Mouse (Mus musculus): Measurements from ENCODE around the gene Tenm3. TPM values are rescaled to one million over a fixed set of nuclear protein-coding genes. Genes with fewer than 3 reads are reported as not detected.
A peak's percentile ranks its signal among the peaks of the same experiment; 100 is the strongest.

Tenm3 gene
- polyA plus RNA-seq, 2 experiments: 38.0 to 48.1 TPM

DNA sequence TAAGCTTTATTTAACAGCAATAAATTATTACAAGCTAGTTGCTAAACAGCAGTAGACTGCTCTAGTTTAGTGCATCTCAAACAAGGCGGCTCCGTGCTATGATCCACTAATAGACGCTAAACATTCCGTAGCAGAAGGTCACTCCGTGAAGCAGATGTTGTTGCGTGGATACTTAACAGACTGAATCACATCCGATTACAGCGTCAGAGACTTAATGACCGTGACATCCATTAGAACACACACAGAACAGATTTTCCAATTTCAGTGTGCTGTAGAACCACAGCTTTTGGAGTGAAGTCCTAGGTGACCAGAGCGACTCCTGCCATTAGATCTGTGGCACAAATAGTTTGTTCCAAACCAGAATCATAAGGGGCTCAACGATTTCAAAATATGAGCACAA lies 426.0 kb downstream of the Tenm3 start:
- TF ChIP-seq POLR2A (IDR thresholded peaks at IDR 0.05; ENCODE audit: borderline replicate concordance, extremely low read depth, insufficient read depth, insufficient read length): no peak
- Histone ChIP-seq H3K36me3 (ENCODE audit: control insufficient read depth, insufficient read depth, low read length) (peaks cover 1% of the 10 kb centered on the region; the same call in 1 of the 2 replicates), H3K4me3 (replicated peaks; ENCODE audit: low read length) (no peak overlapping the region), H3K4me2 (replicated peaks; ENCODE audit: low read depth, low read length, severe bottlenecking) (no peak overlapping the region), H3K9me3 (ENCODE audit: control insufficient read depth, low read length) (no peaks in the 10 kb centered on the region), H3K27ac (replicated peaks; ENCODE audit: low read depth, low read length) (no peak overlapping the region), H3K27me3 (ENCODE audit: control insufficient read depth, insufficient read depth, low read length) (no peaks in the 10 kb centered on the region), H3K9ac (ENCODE audit: low read depth, low read length, severe bottlenecking) (no peak overlapping the region), H3K4me1 (ENCODE audit: control insufficient read depth, insufficient read depth, low read length) (peaks cover 4% of the 10 kb centered on the region; the same call in 1 of the 2 replicates)
- DNase-seq (ENCODE audit: low spot score) (peak; percentile 38), ATAC-seq (ENCODE audit: low FRiP score, low read depth) (0 out of 2 replicates have a peak, but pooled peaks have one; percentile 10)
- WGBS: 53% methylated on average over 11 of the region's 11 CpGs

DNA sequence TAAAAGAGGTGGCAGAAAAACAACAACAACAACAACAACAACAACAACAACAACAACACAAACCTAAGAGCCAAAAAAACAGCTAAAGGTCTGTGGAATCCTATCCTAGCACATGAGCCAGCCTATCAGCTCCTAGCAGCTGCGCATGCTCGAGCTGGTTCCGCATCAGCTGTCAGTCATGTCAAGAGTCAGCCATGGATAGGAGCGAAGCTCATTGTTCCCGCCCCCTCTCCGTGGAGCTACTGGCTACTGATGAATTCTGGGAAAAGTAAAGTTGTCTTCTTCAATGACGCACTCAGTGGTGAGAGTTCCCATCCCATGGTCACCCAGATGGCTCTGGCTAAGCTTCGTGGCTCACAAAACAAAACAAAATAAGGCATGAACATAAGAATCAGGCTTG lies 432.8 kb downstream of the Tenm3 start:
- TF ChIP-seq POLR2A (IDR thresholded peaks at IDR 0.05; ENCODE audit: borderline replicate concordance, extremely low read depth, insufficient read depth, insufficient read length): no peak
- ATAC-seq (ENCODE audit: low FRiP score, low read depth): no peak
- Histone ChIP-seq H3K27me3 (ENCODE audit: control insufficient read depth, insufficient read depth, low read length) (no peaks in the 10 kb centered on the region), H3K27ac (replicated peaks; ENCODE audit: low read depth, low read length) (no peak overlapping the region), H3K9me3 (ENCODE audit: control insufficient read depth, low read length) (peaks cover 12% of the 10 kb centered on the region; the same call in 1 of the 2 replicates), H3K9ac (ENCODE audit: low read depth, low read length, severe bottlenecking) (no peak overlapping the region), H3K4me2 (replicated peaks; ENCODE audit: low read depth, low read length, severe bottlenecking) (no peak overlapping the region), H3K36me3 (ENCODE audit: control insufficient read depth, insufficient read depth, low read length) (peaks cover 20% of the 10 kb centered on the region; the same call in 1 of the 2 replicates), H3K4me1 (ENCODE audit: control insufficient read depth, insufficient read depth, low read length) (peaks cover 4% of the 10 kb centered on the region; the same call in 1 of the 2 replicates), H3K4me3 (replicated peaks; ENCODE audit: low read length) (no peak overlapping the region)
- WGBS: 98% methylated on average over 8 of the region's 8 CpGs
- DNase-seq (ENCODE audit: low spot score): no peak

- Histone ChIP-seq H3K4me2 (replicated peaks; ENCODE audit: low read depth, low read length, severe bottlenecking) (no peak overlapping the region), H3K9me3 (ENCODE audit: control insufficient read depth, low read length) (no peaks in the 10 kb centered on the region), H3K27me3 (ENCODE audit: control insufficient read depth, insufficient read depth, low read length) (no peaks in the 10 kb centered on the region), H3K4me3 (replicated peaks; ENCODE audit: low read length) (no peak overlapping the region), H3K36me3 (ENCODE audit: control insufficient read depth, insufficient read depth, low read length) (no peaks in the 10 kb centered on the region), H3K9ac (ENCODE audit: low read depth, low read length, severe bottlenecking) (no peak overlapping the region), H3K4me1 (ENCODE audit: control insufficient read depth, insufficient read depth, low read length) (no peaks in the 10 kb centered on the region; the same call in 1 of the 2 replicates), H3K27ac (replicated peaks; ENCODE audit: low read depth, low read length) (no peak overlapping the region)
- DNase-seq (ENCODE audit: low spot score) (no peak), ATAC-seq (ENCODE audit: low FRiP score, low read depth) (no peak)
- WGBS: 57% methylated on average over 12 of the region's 12 CpGs
- no peak for TF ChIP-seq POLR2A (IDR thresholded peaks at IDR 0.05; ENCODE audit: borderline replicate concordance, extremely low read depth, insufficient read depth, insufficient read length)
Measured at GRCm38 (mm10) chr8:48400572-48400972, 443.2 kb downstream of the Tenm3 start.

DNA sequence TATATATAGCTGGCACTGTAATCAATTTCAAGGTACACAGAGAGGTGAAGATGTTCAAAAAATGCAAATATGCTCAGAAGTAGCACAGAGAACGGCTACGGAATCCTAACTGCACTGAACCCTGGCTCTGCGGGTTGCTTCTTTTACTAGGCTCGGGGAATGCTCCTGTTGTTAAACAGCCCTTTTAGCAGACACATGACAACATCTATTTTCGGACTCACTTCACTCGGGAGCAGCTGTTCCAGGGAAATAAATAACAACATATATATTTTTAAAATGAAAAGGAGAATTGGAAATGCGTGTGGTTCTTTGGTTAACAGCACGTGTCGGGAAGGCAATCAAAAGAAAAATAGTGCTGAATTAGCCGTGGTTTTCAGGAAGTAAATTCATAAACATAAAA lies 457.9 kb downstream of the Tenm3 start:
- H3K36me3 ChIP-seq (ENCODE audit: control insufficient read depth, insufficient read depth, low read length): no peaks in the 10 kb centered on the region
- ATAC-seq (ENCODE audit: low FRiP score, low read depth): no peak
- H3K4me1 ChIP-seq (ENCODE audit: control insufficient read depth, insufficient read depth, low read length): no peaks in the 10 kb centered on the region
- H3K4me2 ChIP-seq (replicated peaks; ENCODE audit: low read depth, low read length, severe bottlenecking): no peak overlapping the region
- H3K9ac ChIP-seq (ENCODE audit: low read depth, low read length, severe bottlenecking): no peak overlapping the region
- no peak for DNase-seq (ENCODE audit: low spot score)
- no peaks in the 10 kb centered on the region for H3K27me3 ChIP-seq (ENCODE audit: control insufficient read depth, insufficient read depth, low read length)
- H3K27ac ChIP-seq (replicated peaks; ENCODE audit: low read depth, low read length): no peak overlapping the region
- no peaks in the 10 kb centered on the region for H3K9me3 ChIP-seq (ENCODE audit: control insufficient read depth, low read length)
- H3K4me3 ChIP-seq (replicated peaks; ENCODE audit: low read length): no peak overlapping the region
- no peak for TF ChIP-seq POLR2A (IDR thresholded peaks at IDR 0.05; ENCODE audit: borderline replicate concordance, extremely low read depth, insufficient read depth, insufficient read length)
- WGBS: 54% methylated on average over 10 of the region's 10 CpGs

DNA sequence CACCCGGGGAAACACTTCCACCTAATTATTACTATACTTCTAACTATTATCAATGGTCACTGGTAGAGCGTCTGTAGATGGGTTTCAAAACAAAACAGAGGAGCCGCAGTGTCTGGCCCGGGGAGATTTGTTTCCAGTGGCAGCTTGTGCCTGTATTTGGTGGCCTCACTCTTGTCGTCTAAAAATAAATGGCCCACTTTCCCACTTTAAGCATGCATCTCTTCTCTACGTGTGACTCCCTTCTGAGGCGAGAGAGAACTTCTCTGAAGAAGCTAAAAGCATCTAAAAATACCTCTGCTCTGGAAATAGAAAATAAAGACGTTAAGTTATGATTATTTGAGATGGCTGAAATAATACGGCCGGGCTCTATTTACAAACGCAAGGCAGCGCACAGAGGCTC lies 463.7 kb downstream of the Tenm3 start:
- H3K9ac ChIP-seq (ENCODE audit: low read depth, low read length, severe bottlenecking): no peak overlapping the region
- H3K36me3 ChIP-seq (ENCODE audit: control insufficient read depth, insufficient read depth, low read length): 0 out of 2 replicates have a peak, but pooled peaks cover 4% of the 10 kb centered on the region
- ATAC-seq (ENCODE audit: low FRiP score, low read depth): no peak
- H3K4me3 ChIP-seq (replicated peaks; ENCODE audit: low read length): no peak overlapping the region
- H3K4me2 ChIP-seq (replicated peaks; ENCODE audit: low read depth, low read length, severe bottlenecking): no peak overlapping the region
- TF ChIP-seq POLR2A (IDR thresholded peaks at IDR 0.05; ENCODE audit: borderline replicate concordance, extremely low read depth, insufficient read depth, insufficient read length): no peak
- 81% methylated on average over 12 of the region's 12 CpGs for WGBS
- no peak overlapping the region for H3K27ac ChIP-seq (replicated peaks; ENCODE audit: low read depth, low read length)
- DNase-seq (ENCODE audit: low spot score): no peak
- no peaks in the 10 kb centered on the region for H3K9me3 ChIP-seq (ENCODE audit: control insufficient read depth, low read length)
- H3K4me1 ChIP-seq (ENCODE audit: control insufficient read depth, insufficient read depth, low read length): no peaks in the 10 kb centered on the region
- H3K27me3 ChIP-seq (ENCODE audit: control insufficient read depth, insufficient read depth, low read length): no peaks in the 10 kb centered on the region

DNA sequence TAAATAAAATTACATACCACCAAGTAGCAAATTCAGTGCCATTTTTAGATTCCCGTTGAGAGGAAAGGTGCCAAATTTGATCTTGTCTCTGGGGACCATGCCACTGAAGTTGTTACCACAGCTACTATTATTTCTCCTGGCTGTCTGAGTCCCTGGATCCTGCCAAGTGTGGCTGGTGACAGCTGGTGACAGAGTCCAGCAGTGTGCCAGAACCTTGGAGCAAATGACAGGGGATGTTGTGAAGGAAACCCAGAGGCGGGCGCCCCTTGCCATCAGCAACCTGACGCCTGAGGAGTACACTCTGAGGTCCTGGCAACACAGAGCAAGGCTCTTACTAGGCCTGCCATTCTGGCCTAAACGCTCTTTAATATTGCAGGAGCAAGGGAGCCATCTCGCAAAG lies 467.0 kb downstream of the Tenm3 start:
- Histone ChIP-seq H3K4me1 (ENCODE audit: control insufficient read depth, insufficient read depth, low read length) (no peaks in the 10 kb centered on the region), H3K9ac (ENCODE audit: low read depth, low read length, severe bottlenecking) (no peak overlapping the region), H3K4me3 (replicated peaks; ENCODE audit: low read length) (no peak overlapping the region), H3K27ac (replicated peaks; ENCODE audit: low read depth, low read length) (no peak overlapping the region), H3K9me3 (ENCODE audit: control insufficient read depth, low read length) (no peaks in the 10 kb centered on the region), H3K27me3 (ENCODE audit: control insufficient read depth, insufficient read depth, low read length) (no peaks in the 10 kb centered on the region), H3K36me3 (ENCODE audit: control insufficient read depth, insufficient read depth, low read length) (peaks cover 4% of the 10 kb centered on the region; the same call in 1 of the 2 replicates), H3K4me2 (replicated peaks; ENCODE audit: low read depth, low read length, severe bottlenecking) (no peak overlapping the region)
- WGBS: 63% methylated on average over 6 of the region's 6 CpGs
- ATAC-seq (ENCODE audit: low FRiP score, low read depth): no peak
- no peak for TF ChIP-seq POLR2A (IDR thresholded peaks at IDR 0.05; ENCODE audit: borderline replicate concordance, extremely low read depth, insufficient read depth, insufficient read length)
- no peak for DNase-seq (ENCODE audit: low spot score)
